Mouse (Mus musculus): Measurements from ENCODE around the gene Dcun1d2. TPM values are rescaled to one million over a fixed set of nuclear protein-coding genes. Genes with fewer than 3 reads are reported as not detected.

Gene Dcun1d2
- polyA plus RNA-seq (2012; rRNA removed; ENCODE audit: low replicate concordance): 17.8 and 34.9 TPM in 2 replicates

GRCm38 (mm10) chr8:13287692-13288623, at the start of gene Dcun1d2, which contains the start of gene Tmco3:
Gene Dcun1d2, minus strand, starts transcription at chr8:13288131.
Gene Tmco3, plus strand, starts transcription at chr8:13288190.

GRCm38 (mm10) chr8:13254019-13254418, 33.9 kb downstream of the Dcun1d2 start, which contains the start of gene Adprhl1:
Gene Adprhl1, minus strand, starts transcription at chr8:13254162.

Other genes starting within 250 kb of the Dcun1d2 start
- gene Proz, start 227.2 kb downstream of the Dcun1d2 start, polyA plus RNA-seq (2012; rRNA removed; ENCODE audit: low replicate concordance): 0.04 and 1.2 TPM in 2 replicates
- gene Pcid2, start 182.7 kb downstream of the Dcun1d2 start, polyA plus RNA-seq (2012; rRNA removed; ENCODE audit: low replicate concordance): 21.4 and 25.1 TPM in 2 replicates
- gene Cul4a, start 182.5 kb downstream of the Dcun1d2 start, polyA plus RNA-seq (2012; rRNA removed; ENCODE audit: low replicate concordance): 36.6 and 48.9 TPM in 2 replicates
- gene Lamp1, start 129.0 kb downstream of the Dcun1d2 start, polyA plus RNA-seq (2012; rRNA removed; ENCODE audit: low replicate concordance): 448 and 578 TPM in 2 replicates
- 7.1 and 16.2 TPM in 2 replicates for gene Grtp1, start 87.5 kb downstream of the Dcun1d2 start, polyA plus RNA-seq (2012; rRNA removed; ENCODE audit: low replicate concordance)
- 0.53 and 2.8 TPM in 2 replicates for gene Adprhl1, start 34.0 kb downstream of the Dcun1d2 start, polyA plus RNA-seq (2012; rRNA removed; ENCODE audit: low replicate concordance)
- 26.0 and 41.1 TPM in 2 replicates for gene Tmco3, start 59 bp upstream of the Dcun1d2 start, polyA plus RNA-seq (2012; rRNA removed; ENCODE audit: low replicate concordance)
- gene Tfdp1, start 50.6 kb upstream of the Dcun1d2 start, polyA plus RNA-seq (2012; rRNA removed; ENCODE audit: low replicate concordance): 22.0 and 39.2 TPM in 2 replicates
- 0.82 and 1.3 TPM in 2 replicates for gene Atp4b, start 108.7 kb upstream of the Dcun1d2 start, polyA plus RNA-seq (2012; rRNA removed; ENCODE audit: low replicate concordance)
- 0.01 TPM in 1 of 2 replicates, not detected in the other for gene Grk1, start 117.0 kb upstream of the Dcun1d2 start, polyA plus RNA-seq (2012; rRNA removed; ENCODE audit: low replicate concordance)
- gene Tmem255b, start 147.1 kb upstream of the Dcun1d2 start, polyA plus RNA-seq (2012; rRNA removed; ENCODE audit: low replicate concordance): 15.5 and 19.5 TPM in 2 replicates
- 194 and 224 TPM in 2 replicates for gene Gas6, start 206.4 kb upstream of the Dcun1d2 start, polyA plus RNA-seq (2012; rRNA removed; ENCODE audit: low replicate concordance)

Data from mammary gland, adult 2 months (tissue).